Comparison of ENCODE assay signal across 8 mouse cellular contexts in the genomic region with DNA sequence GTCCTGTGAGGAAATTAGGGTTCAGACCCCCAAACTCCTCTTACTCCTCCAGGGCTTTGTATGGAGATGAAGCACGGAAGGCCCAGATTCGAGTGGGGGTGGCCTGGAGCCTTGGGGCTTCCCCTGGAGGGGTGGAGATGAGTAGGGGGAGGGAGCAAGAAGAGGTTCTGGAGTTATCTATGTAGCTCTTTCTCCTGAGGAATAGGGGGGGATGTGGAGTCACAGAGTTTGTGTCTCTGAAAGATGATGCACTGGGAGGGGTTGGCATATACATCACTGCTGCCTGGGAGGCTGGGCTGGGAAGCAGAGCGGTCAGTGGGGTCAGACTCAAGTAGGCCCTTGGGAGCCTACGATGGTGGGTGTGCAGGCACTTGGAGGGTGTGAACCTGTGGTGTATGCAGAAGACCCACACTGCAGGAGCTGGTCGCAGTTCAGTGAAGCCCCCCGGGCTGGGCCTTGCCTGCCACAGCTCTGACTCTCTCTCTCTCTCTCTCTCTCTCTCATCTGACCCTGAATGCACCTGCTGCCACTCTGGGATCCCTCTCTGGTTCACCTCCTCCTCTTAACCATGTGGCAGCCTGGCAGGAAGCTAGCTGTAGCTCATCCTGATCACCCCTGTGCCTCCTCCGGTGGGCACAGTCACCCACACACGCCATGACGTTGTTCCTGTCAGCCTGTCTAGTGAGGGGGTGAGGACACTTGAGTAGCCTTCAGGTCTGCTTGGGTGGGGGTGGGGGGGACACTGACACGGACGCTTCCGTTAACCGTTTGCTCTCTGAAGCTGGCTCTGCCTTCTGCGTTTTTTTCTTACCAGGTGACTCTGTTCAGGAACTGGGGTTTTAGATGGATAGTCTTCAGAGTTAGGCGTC. TPM values are rescaled to one million over a fixed set of nuclear protein-coding genes. Genes with fewer than 3 reads are reported as not detected.
DNase-seq lines count a peak whose midpoint lies in the region; ATAC-seq and TF ChIP-seq lines count a peak whose summit lies in the region.

No protein-coding gene starts in this region.

- ATAC-seq in hindbrain, embryonic 16.5 days, result no peak
- ATAC-seq in frontal cortex, adult (ENCODE audit: low TSS enrichment), result no peak

- peak overlapping the region; percentile 78 for H3K4me3 ChIP-seq in bone marrow macrophage, adult 2 months (ENCODE audit: insufficient read depth, low read length)
- no peak overlapping the region for H3K4me3 ChIP-seq in hindbrain, embryonic 16.5 days (ENCODE audit: low read length)

- WGBS in hindbrain, embryonic 16.5 days, result 52% methylated on average over 15 of the region's 15 CpGs

- no peak overlapping the region for H3K9ac ChIP-seq in hindbrain, embryonic 16.5 days (ENCODE audit: low read depth, low read length)

- no peak overlapping the region for H3K27ac ChIP-seq in bone marrow macrophage, adult 2 months (ENCODE audit: insufficient read depth, low read depth, low read length)
- no peak overlapping the region for H3K27ac ChIP-seq in hindbrain, embryonic 16.5 days (ENCODE audit: low read depth, low read length)

- peak; percentile 21 for DNase-seq in kidney, adult 9 months
- DNase-seq in kidney, adult 8-10 months, result no peak
- DNase-seq in lung, postnatal 36 days, result peak; percentile 54
- DNase-seq in thymus, postnatal 14 days, result peak; percentile 79
- DNase-seq in embryo, embryonic 10.5 days (ENCODE audit: low spot score), result no peak

- no peaks in the 10 kb centered on the region for H3K36me3 ChIP-seq in hindbrain, embryonic 16.5 days (ENCODE audit: control insufficient read depth, insufficient read depth, low read length)

- peaks cover 47% of the 10 kb centered on the region for H3K4me1 ChIP-seq in bone marrow macrophage, adult 2 months (ENCODE audit: control insufficient read depth, insufficient read depth, low read length)
- H3K4me1 ChIP-seq in hindbrain, embryonic 16.5 days (ENCODE audit: control insufficient read depth, insufficient read depth, low read depth, low read length), result peaks cover 71% of the 10 kb centered on the region

- no peak for TF ChIP-seq CTCF in bone marrow macrophage, adult 2 months (IDR thresholded peaks at IDR 0.05; ENCODE audit: low read depth, low read length)

- peak overlapping the region; percentile 93 for H3K4me2 ChIP-seq in hindbrain, embryonic 16.5 days (ENCODE audit: low read length)

- TF ChIP-seq POLR2A in bone marrow macrophage, adult 2 months (IDR thresholded peaks at IDR 0.05; ENCODE audit: borderline replicate concordance, low read depth, low read length), result no peak

- no peaks in the 10 kb centered on the region for H3K27me3 ChIP-seq in hindbrain, embryonic 16.5 days (replicated peaks; ENCODE audit: control insufficient read depth, insufficient read depth, low read length)

- no peaks in the 10 kb centered on the region for H3K9me3 ChIP-seq in hindbrain, embryonic 16.5 days (ENCODE audit: control insufficient read depth, low read length)

RNA-seq across cellular contexts. Expression of a gene that starts 11.7 kb away (rescaled TPM):
- 24.0 and 25.9 TPM in 2 replicates for polyA plus RNA-seq in bone marrow macrophage, adult 2 months (2012; ENCODE audit: insufficient read depth, insufficient read length, missing spikeins)
- polyA plus RNA-seq in hindbrain, embryonic 16.5 days (2015; fragmentation: Nextera tagmentation; extraction: Ambion mirVana), result 12.1 and 16.7 TPM in 2 replicates

RNA-seq across cellular contexts. Expression of a gene that starts 31.7 kb away (rescaled TPM):
- polyA plus RNA-seq in bone marrow macrophage, adult 2 months (2012; ENCODE audit: insufficient read depth, insufficient read length, missing spikeins), result 4.8 and 6.9 TPM in 2 replicates
- 4.6 and 6.3 TPM in 2 replicates for polyA plus RNA-seq in hindbrain, embryonic 16.5 days (2015; fragmentation: Nextera tagmentation; extraction: Ambion mirVana)

RNA-seq across cellular contexts. Expression of a gene that starts 43.5 kb away (rescaled TPM):
- not detected in 2 replicates for polyA plus RNA-seq in bone marrow macrophage, adult 2 months (2012; ENCODE audit: insufficient read depth, insufficient read length, missing spikeins)
- polyA plus RNA-seq in hindbrain, embryonic 16.5 days (2015; fragmentation: Nextera tagmentation; extraction: Ambion mirVana), result 2.0 and 3.0 TPM in 2 replicates

Comparison
In these comparisons a context has a peak if more than half of its experiments do, and no peak if none do; other contexts are left out.
1. DNase-seq: peak in kidney, adult 9 months (single experiment), lung, postnatal 36 days (single experiment) and thymus, postnatal 14 days (single experiment); none in kidney, adult 8-10 months (0 of 2) and embryo, embryonic 10.5 days (single experiment).